Mouse (Mus musculus) layer of hippocampus, adult 9-11 months (tissue): Measurements from ENCODE around the gene Gbx2.

Experiments
- DNase-seq: peaks from one replicate; pipeline ENCODE4 v3.0.0; 2022

Gbx2 gene

GRCm38 (mm10) chr1:89902236-89902635 lies 28.7 kb downstream of the Gbx2 start:
- DNase-seq = no peak

- no peak for DNase-seq
Measured at GRCm38 (mm10) chr1:89901381-89901780, 29.6 kb downstream of the Gbx2 start.

GRCm38 (mm10) chr1:89899761-89900445 lies 31.1 kb downstream of the Gbx2 start:
- DNase-seq = no peak

- no peak for DNase-seq
Measured at GRCm38 (mm10) chr1:89899036-89899435, 31.9 kb downstream of the Gbx2 start.

GRCm38 (mm10) chr1:89895801-89896200 lies 35.2 kb downstream of the Gbx2 start:
- no peak for DNase-seq

GRCm38 (mm10) chr1:89892281-89892680 lies 38.7 kb downstream of the Gbx2 start:
- DNase-seq = no peak

- no peak for DNase-seq
Measured at GRCm38 (mm10) chr1:89891400-89891799, 39.6 kb downstream of the Gbx2 start.

- DNase-seq = no peak
Measured at GRCm38 (mm10) chr1:89885696-89886095, 45.3 kb downstream of the Gbx2 start.

GRCm38 (mm10) chr1:89884335-89884734 lies 46.6 kb downstream of the Gbx2 start:
- DNase-seq = no peak

GRCm38 (mm10) chr1:89880834-89881233 lies 50.1 kb downstream of the Gbx2 start:
- no peak for DNase-seq

GRCm38 (mm10) chr1:89880193-89880592 lies 50.8 kb downstream of the Gbx2 start:
- no peak for DNase-seq

GRCm38 (mm10) chr1:89878496-89878895 lies 52.5 kb downstream of the Gbx2 start:
- no peak for DNase-seq
